Mouse (Mus musculus): ENCODE data around the gene Ublcp1. TPM values are rescaled to one million over a fixed set of nuclear protein-coding genes. Genes with fewer than 3 reads are reported as not detected.
"Not testable (repeated sequence)": the region's sequence is repeated elsewhere in the genome, so short reads cannot be mapped to it uniquely, and the experiment has no call there.

Ublcp1 gene
- polyA plus RNA-seq, 1 experiment, result 24.3 TPM

- H3K4me1 ChIP-seq (ENCODE audit: control insufficient read depth, insufficient read depth, insufficient read length, low read length), result no peaks in the 10 kb centered on the region
- H3K27ac ChIP-seq (replicated peaks; ENCODE audit: low read depth, low read length), result no peak overlapping the region
- H3K4me3 ChIP-seq (ENCODE audit: insufficient read depth, low read depth, low read length), result no peak overlapping the region
These were observed 1.9 kb downstream of the Ublcp1 start for GRCm38 (mm10) chr11:44468306-44468790.

- no peak overlapping the region for H3K4me3 ChIP-seq (ENCODE audit: insufficient read depth, low read depth, low read length)
- H3K27ac ChIP-seq (replicated peaks; ENCODE audit: low read depth, low read length), result no peak overlapping the region
- H3K4me1 ChIP-seq (ENCODE audit: control insufficient read depth, insufficient read depth, insufficient read length, low read length), result no peaks in the 10 kb centered on the region
These were observed 3.3 kb downstream of the Ublcp1 start for GRCm38 (mm10) chr11:44466949-44467442.

- Histone ChIP-seq H3K27ac (replicated peaks; ENCODE audit: low read depth, low read length) (no peak overlapping the region), H3K4me3 (ENCODE audit: insufficient read depth, low read depth, low read length) (no peak overlapping the region), H3K4me1 (ENCODE audit: control insufficient read depth, insufficient read depth, insufficient read length, low read length) (no peaks in the 10 kb centered on the region)
These were observed 8.8 kb downstream of the Ublcp1 start for GRCm38 (mm10) chr11:44461493-44461892.

GRCm38 (mm10) chr11:44453423-44453822, 16.9 kb downstream of the Ublcp1 start:
- Histone ChIP-seq H3K4me1 (ENCODE audit: control insufficient read depth, insufficient read depth, insufficient read length, low read length) (no peaks in the 10 kb centered on the region), H3K27ac (replicated peaks; ENCODE audit: low read depth, low read length) (no peak overlapping the region), H3K4me3 (ENCODE audit: insufficient read depth, low read depth, low read length) (no peak overlapping the region)

GRCm38 (mm10) chr11:44452016-44452415, 18.3 kb downstream of the Ublcp1 start:
- not testable (repeated sequence) for H3K27ac ChIP-seq (replicated peaks; ENCODE audit: low read depth, low read length); H3K4me3 ChIP-seq (ENCODE audit: insufficient read depth, low read depth, low read length); H3K4me1 ChIP-seq (ENCODE audit: control insufficient read depth, insufficient read depth, insufficient read length, low read length)

GRCm38 (mm10) chr11:44451046-44451445, 19.3 kb downstream of the Ublcp1 start:
- Histone ChIP-seq H3K4me1 (ENCODE audit: control insufficient read depth, insufficient read depth, insufficient read length, low read length) (no peaks in the 10 kb centered on the region), H3K27ac (replicated peaks; ENCODE audit: low read depth, low read length) (no peak overlapping the region), H3K4me3 (ENCODE audit: insufficient read depth, low read depth, low read length) (no peak overlapping the region)

- H3K27ac ChIP-seq (replicated peaks; ENCODE audit: low read depth, low read length), result no peak overlapping the region
- H3K4me3 ChIP-seq (ENCODE audit: insufficient read depth, low read depth, low read length), result no peak overlapping the region
- no peaks in the 10 kb centered on the region for H3K4me1 ChIP-seq (ENCODE audit: control insufficient read depth, insufficient read depth, insufficient read length, low read length)
These were observed 32.5 kb downstream of the Ublcp1 start for GRCm38 (mm10) chr11:44437786-44438185.

- no peak overlapping the region for H3K27ac ChIP-seq (replicated peaks; ENCODE audit: low read depth, low read length)
- no peak overlapping the region for H3K4me3 ChIP-seq (ENCODE audit: insufficient read depth, low read depth, low read length)
- H3K4me1 ChIP-seq (ENCODE audit: control insufficient read depth, insufficient read depth, insufficient read length, low read length), result no peaks in the 10 kb centered on the region
These were observed 40.3 kb downstream of the Ublcp1 start for GRCm38 (mm10) chr11:44430036-44430435.

GRCm38 (mm10) chr11:44427951-44428350, 42.3 kb downstream of the Ublcp1 start:
- H3K27ac ChIP-seq (replicated peaks; ENCODE audit: low read depth, low read length), result no peak overlapping the region

GRCm38 (mm10) chr11:44425626-44426025, 44.7 kb downstream of the Ublcp1 start:
- Histone ChIP-seq H3K4me3 (ENCODE audit: insufficient read depth, low read depth, low read length) (no peak overlapping the region), H3K4me1 (ENCODE audit: control insufficient read depth, insufficient read depth, insufficient read length, low read length) (no peaks in the 10 kb centered on the region), H3K27ac (replicated peaks; ENCODE audit: low read depth, low read length) (no peak overlapping the region)

More at GRCm38 (mm10) chr11:44427951-44428350, 42.3 kb downstream of the Ublcp1 start:
- H3K4me3 ChIP-seq (ENCODE audit: insufficient read depth, low read depth, low read length), result no peak overlapping the region
- no peaks in the 10 kb centered on the region for H3K4me1 ChIP-seq (ENCODE audit: control insufficient read depth, insufficient read depth, insufficient read length, low read length)

- Histone ChIP-seq H3K27ac (replicated peaks; ENCODE audit: low read depth, low read length) (no peak overlapping the region), H3K4me1 (ENCODE audit: control insufficient read depth, insufficient read depth, insufficient read length, low read length) (no peaks in the 10 kb centered on the region), H3K4me3 (ENCODE audit: insufficient read depth, low read depth, low read length) (no peak overlapping the region)
These were observed 45.3 kb downstream of the Ublcp1 start for GRCm38 (mm10) chr11:44425006-44425405.

GRCm38 (mm10) chr11:44423955-44424354, 46.3 kb downstream of the Ublcp1 start:
- H3K27ac ChIP-seq (replicated peaks; ENCODE audit: low read depth, low read length), result no peak overlapping the region
- H3K4me3 ChIP-seq (ENCODE audit: insufficient read depth, low read depth, low read length), result no peak overlapping the region
- no peaks in the 10 kb centered on the region for H3K4me1 ChIP-seq (ENCODE audit: control insufficient read depth, insufficient read depth, insufficient read length, low read length)

- Histone ChIP-seq H3K4me1 (ENCODE audit: control insufficient read depth, insufficient read depth, insufficient read length, low read length) (no peaks in the 10 kb centered on the region), H3K4me3 (ENCODE audit: insufficient read depth, low read depth, low read length) (no peak overlapping the region), H3K27ac (replicated peaks; ENCODE audit: low read depth, low read length) (no peak overlapping the region)
These were observed 47.0 kb downstream of the Ublcp1 start for GRCm38 (mm10) chr11:44423261-44423660.

- no peak overlapping the region for H3K27ac ChIP-seq (replicated peaks; ENCODE audit: low read depth, low read length)
- no peak overlapping the region for H3K4me3 ChIP-seq (ENCODE audit: insufficient read depth, low read depth, low read length)
These were observed 47.8 kb downstream of the Ublcp1 start for GRCm38 (mm10) chr11:44422337-44423111.

GRCm38 (mm10) chr11:44417403-44417802, 52.9 kb downstream of the Ublcp1 start:
- Histone ChIP-seq H3K4me3 (ENCODE audit: insufficient read depth, low read depth, low read length) (no peak overlapping the region), H3K27ac (replicated peaks; ENCODE audit: low read depth, low read length) (no peak overlapping the region), H3K4me1 (ENCODE audit: control insufficient read depth, insufficient read depth, insufficient read length, low read length) (no peaks in the 10 kb centered on the region)

More at GRCm38 (mm10) chr11:44422337-44423111, 47.8 kb downstream of the Ublcp1 start:
- no peaks in the 10 kb centered on the region for H3K4me1 ChIP-seq (ENCODE audit: control insufficient read depth, insufficient read depth, insufficient read length, low read length)

GRCm38 (mm10) chr11:44414605-44415004, 55.7 kb downstream of the Ublcp1 start:
- Histone ChIP-seq H3K27ac (replicated peaks; ENCODE audit: low read depth, low read length) (no peak overlapping the region), H3K4me3 (ENCODE audit: insufficient read depth, low read depth, low read length) (no peak overlapping the region), H3K4me1 (ENCODE audit: control insufficient read depth, insufficient read depth, insufficient read length, low read length) (no peaks in the 10 kb centered on the region)
